Mouse (Mus musculus): Measurements from ENCODE around the gene Acap2. TPM values are rescaled to one million over a fixed set of nuclear protein-coding genes. Genes with fewer than 3 reads are reported as not detected.

Gene Acap2
- polyA plus RNA-seq, 1 experiment = not detected

DNA sequence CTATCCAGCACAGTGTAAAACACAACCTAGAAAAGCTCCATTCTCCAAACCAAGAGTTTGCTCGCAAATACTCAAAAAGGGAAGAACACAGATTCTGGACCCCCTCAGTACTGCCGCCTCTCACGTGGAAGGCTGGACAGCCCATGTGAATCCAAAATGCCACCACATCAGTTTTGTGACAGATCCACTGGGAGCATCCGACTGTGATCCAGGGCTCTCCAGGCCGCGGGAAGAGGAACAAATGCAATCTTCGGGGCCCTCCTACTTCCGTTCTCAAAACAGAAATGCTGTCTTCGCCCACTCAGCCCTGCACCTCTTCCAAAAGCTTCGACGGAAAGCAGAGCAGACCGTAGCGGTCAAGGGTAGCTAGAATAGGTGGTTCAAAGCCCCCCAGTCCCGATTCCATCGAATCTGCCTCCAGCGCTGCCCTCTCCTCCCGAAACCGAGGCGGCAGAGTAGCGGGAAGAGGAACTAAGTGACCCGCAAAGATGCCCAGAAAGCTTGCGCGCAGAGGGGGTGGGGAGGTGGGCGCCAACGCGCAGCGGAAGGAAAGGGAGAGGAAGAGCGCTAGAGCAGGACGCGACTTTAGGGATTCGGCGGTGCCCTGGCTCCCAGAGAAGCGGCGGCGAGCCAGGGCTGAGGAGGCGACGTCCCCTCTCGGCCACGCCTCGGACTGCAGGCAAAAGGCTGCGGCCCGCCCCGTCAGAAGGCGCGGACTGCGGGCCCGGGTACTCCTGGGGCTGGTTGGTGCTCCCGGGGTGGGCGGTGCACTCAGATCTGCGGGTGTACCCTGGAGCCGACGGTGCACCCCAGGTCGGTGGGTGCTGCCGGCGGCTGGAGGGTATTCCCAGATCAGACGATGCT lies 887 bp downstream of the Acap2 start:
- WGBS = under 1% methylated on average over 56 of the region's 56 CpGs
- no peak; the same call in 1 of the 2 replicates for TF ChIP-seq CTCF (IDR thresholded peaks at IDR 0.05; ENCODE audit: insufficient read depth, low read depth, low read length)
- 0 out of 2 replicates have a peak, but pooled peaks have one; percentile 45 for TF ChIP-seq POLR2A (IDR thresholded peaks at IDR 0.05; ENCODE audit: insufficient read depth, low read depth, low read length)
- Histone ChIP-seq H3K4me3 (ENCODE audit: insufficient read depth, low read depth, low read length) (peak overlapping the region; percentile 84), H3K4me1 (ENCODE audit: control insufficient read depth, insufficient read depth, low read length) (peaks cover 7% of the 10 kb centered on the region), H3K27ac (ENCODE audit: insufficient read depth, low read depth, low read length) (peak overlapping the region; percentile 94)

DNA sequence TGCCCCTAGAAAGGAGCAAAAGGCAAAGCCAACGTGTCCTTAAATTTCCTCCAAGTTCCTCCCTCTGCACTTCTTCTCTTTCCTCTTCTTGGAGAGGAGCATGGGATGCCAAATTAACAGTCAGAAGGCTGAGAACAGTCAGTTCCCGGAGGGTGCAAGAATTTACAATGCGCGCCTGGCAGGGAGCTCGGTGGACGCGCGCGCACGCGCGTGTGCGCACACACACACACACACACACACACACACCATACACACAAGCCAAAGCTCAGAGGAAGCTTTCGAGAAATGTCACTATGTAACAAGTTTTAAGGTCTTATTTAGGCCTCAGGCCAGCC lies 1.5 kb downstream of the Acap2 start:
- peak overlapping the region; percentile 84 for H3K4me3 ChIP-seq (ENCODE audit: insufficient read depth, low read depth, low read length)
- peak overlapping the region; percentile 94 for H3K27ac ChIP-seq (ENCODE audit: insufficient read depth, low read depth, low read length)
- TF ChIP-seq CTCF (IDR thresholded peaks at IDR 0.05; ENCODE audit: insufficient read depth, low read depth, low read length) (no peak), POLR2A (IDR thresholded peaks at IDR 0.05; ENCODE audit: insufficient read depth, low read depth, low read length) (no peak)
- H3K4me1 ChIP-seq (ENCODE audit: control insufficient read depth, insufficient read depth, low read length) = peaks cover 12% of the 10 kb centered on the region
- WGBS = 1% methylated on average over 14 of the region's 14 CpGs

- no peak overlapping the region for H3K27ac ChIP-seq (ENCODE audit: insufficient read depth, low read depth, low read length)
- 30% methylated on average over 3 of the region's 3 CpGs for WGBS
- no peak overlapping the region for H3K4me3 ChIP-seq (ENCODE audit: insufficient read depth, low read depth, low read length)
- TF ChIP-seq CTCF (IDR thresholded peaks at IDR 0.05; ENCODE audit: insufficient read depth, low read depth, low read length) (no peak), POLR2A (IDR thresholded peaks at IDR 0.05; ENCODE audit: insufficient read depth, low read depth, low read length) (no peak)
- H3K4me1 ChIP-seq (ENCODE audit: control insufficient read depth, insufficient read depth, low read length) = peaks cover 25% of the 10 kb centered on the region
Observed at GRCm38 (mm10) chr16:31196971-31197370, 4.1 kb downstream of the Acap2 start.

DNA sequence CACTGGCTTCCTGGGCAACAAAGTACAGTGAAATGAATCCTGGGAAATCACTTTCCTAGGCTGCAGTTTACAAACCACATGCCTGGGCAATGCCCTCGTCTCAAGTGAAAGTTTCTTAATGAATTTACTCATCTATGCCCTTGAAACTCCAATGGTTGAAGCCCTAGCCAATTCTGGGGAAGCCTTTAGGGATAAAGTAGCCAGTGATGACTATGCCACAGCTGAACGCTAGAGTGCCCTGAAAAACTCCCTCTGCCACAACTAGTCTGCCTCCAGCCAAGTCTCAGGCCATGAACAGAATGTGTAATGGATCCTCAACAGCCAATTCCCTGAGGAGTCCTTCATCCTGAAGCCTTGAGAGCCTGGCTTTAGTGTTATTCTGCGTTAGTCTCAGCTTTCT lies 8.5 kb downstream of the Acap2 start:
- TF ChIP-seq POLR2A (IDR thresholded peaks at IDR 0.05; ENCODE audit: insufficient read depth, low read depth, low read length) (no peak), CTCF (IDR thresholded peaks at IDR 0.05; ENCODE audit: insufficient read depth, low read depth, low read length) (no peak)
- 55% methylated on average over 3 of the region's 3 CpGs for WGBS
- peaks cover 29% of the 10 kb centered on the region for H3K4me1 ChIP-seq (ENCODE audit: control insufficient read depth, insufficient read depth, low read length)
- H3K27ac ChIP-seq (ENCODE audit: insufficient read depth, low read depth, low read length) = peak overlapping the region; percentile 32; the same call in 1 of the 2 replicates
- H3K4me3 ChIP-seq (ENCODE audit: insufficient read depth, low read depth, low read length) = no peak overlapping the region

- Histone ChIP-seq H3K4me1 (ENCODE audit: control insufficient read depth, insufficient read depth, low read length) (peaks cover 29% of the 10 kb centered on the region), H3K4me3 (ENCODE audit: insufficient read depth, low read depth, low read length) (no peak overlapping the region), H3K27ac (ENCODE audit: insufficient read depth, low read depth, low read length) (no peak overlapping the region)
- TF ChIP-seq CTCF (IDR thresholded peaks at IDR 0.05; ENCODE audit: insufficient read depth, low read depth, low read length) (no peak), POLR2A (IDR thresholded peaks at IDR 0.05; ENCODE audit: insufficient read depth, low read depth, low read length) (no peak)
- 62% methylated on average over 6 of the region's 6 CpGs for WGBS
Observed at GRCm38 (mm10) chr16:31191818-31192217, 9.2 kb downstream of the Acap2 start.

- Histone ChIP-seq H3K4me1 (ENCODE audit: control insufficient read depth, insufficient read depth, low read length) (peaks cover 29% of the 10 kb centered on the region), H3K4me3 (ENCODE audit: insufficient read depth, low read depth, low read length) (no peak overlapping the region), H3K27ac (ENCODE audit: insufficient read depth, low read depth, low read length) (no peak overlapping the region)
- 92% methylated on average over 8 of the region's 8 CpGs for WGBS
- TF ChIP-seq CTCF (IDR thresholded peaks at IDR 0.05; ENCODE audit: insufficient read depth, low read depth, low read length) (no peak), POLR2A (IDR thresholded peaks at IDR 0.05; ENCODE audit: insufficient read depth, low read depth, low read length) (no peak)
Observed at GRCm38 (mm10) chr16:31190426-31190825, 10.6 kb downstream of the Acap2 start.

DNA sequence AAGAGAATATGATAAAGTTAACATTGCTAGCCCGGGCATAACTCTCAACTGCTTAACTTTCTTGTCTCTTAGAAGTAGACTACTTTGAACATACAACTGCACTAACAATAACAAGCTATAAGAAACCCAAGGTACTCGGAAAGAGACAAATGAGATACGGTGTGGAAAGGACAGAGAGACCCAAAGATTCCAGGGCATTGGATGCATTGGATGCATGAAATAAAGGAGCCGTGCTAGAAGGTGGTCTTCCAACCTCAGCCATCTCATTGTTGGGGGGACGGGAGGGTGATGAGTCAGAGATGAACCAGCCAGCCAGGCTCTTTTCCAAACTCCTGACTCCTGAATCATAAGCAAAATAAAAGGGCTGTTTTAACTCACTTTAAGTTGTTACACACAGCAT lies 11.8 kb downstream of the Acap2 start:
- Histone ChIP-seq H3K4me1 (ENCODE audit: control insufficient read depth, insufficient read depth, low read length) (peaks cover 21% of the 10 kb centered on the region), H3K4me3 (ENCODE audit: insufficient read depth, low read depth, low read length) (no peak overlapping the region), H3K27ac (ENCODE audit: insufficient read depth, low read depth, low read length) (no peak overlapping the region; the same call in 1 of the 2 replicates)
- no peak for TF ChIP-seq CTCF (IDR thresholded peaks at IDR 0.05; ENCODE audit: insufficient read depth, low read depth, low read length)
- WGBS = 61% methylated on average over 5 of the region's 5 CpGs

GRCm38 (mm10) chr16:31188799-31189198 lies 12.2 kb downstream of the Acap2 start:
- no peak for TF ChIP-seq CTCF (IDR thresholded peaks at IDR 0.05; ENCODE audit: insufficient read depth, low read depth, low read length)
- TF ChIP-seq POLR2A (IDR thresholded peaks at IDR 0.05; ENCODE audit: insufficient read depth, low read depth, low read length) = no peak
- Histone ChIP-seq H3K4me3 (ENCODE audit: insufficient read depth, low read depth, low read length) (no peak overlapping the region), H3K27ac (ENCODE audit: insufficient read depth, low read depth, low read length) (no peak overlapping the region), H3K4me1 (ENCODE audit: control insufficient read depth, insufficient read depth, low read length) (peaks cover 19% of the 10 kb centered on the region)
- WGBS = 22% methylated on average over 2 of the region's 2 CpGs

GRCm38 (mm10) chr16:31188270-31188669 lies 12.8 kb downstream of the Acap2 start:
- WGBS = 37% methylated on average over 6 of the region's 6 CpGs
- TF ChIP-seq POLR2A (IDR thresholded peaks at IDR 0.05; ENCODE audit: insufficient read depth, low read depth, low read length) (no peak), CTCF (IDR thresholded peaks at IDR 0.05; ENCODE audit: insufficient read depth, low read depth, low read length) (no peak)
- Histone ChIP-seq H3K4me1 (ENCODE audit: control insufficient read depth, insufficient read depth, low read length) (peaks cover 21% of the 10 kb centered on the region), H3K4me3 (ENCODE audit: insufficient read depth, low read depth, low read length) (no peak overlapping the region), H3K27ac (ENCODE audit: insufficient read depth, low read depth, low read length) (0 out of 2 replicates have a peak overlapping the region, but pooled peaks have one; percentile 29)
